ENCODE assay signal across 21 mouse cellular contexts in genomic region chr2:79018732-79019423, GRCm38 (mm10).
DNase-seq lines count a peak whose midpoint lies in the region; TF ChIP-seq lines count a peak whose summit lies in the region.
"Had no signal": no experiment of that assay in that cellular context is flagged by ENCODE, and none has a peak within 500 bp of the region (broad histone marks: within the 10 kb centered on the region; RNA-seq: fewer than 3 reads in every experiment).

No protein-coding gene starts in this region.

- DNase-seq in kidney, postnatal 10 days: peak; percentile 33
- no peak for DNase-seq in kidney, adult 8-10 months
- DNase-seq in spleen, adult 2 months (ENCODE audit: low read depth in 1 of 2, low spot score in 2 of 2): peak; percentile 38 to 55
- no peak for DNase-seq in spleen, postnatal 4 days (ENCODE audit: low spot score in 2 of 2)
- DNase-seq in lung, postnatal 25 days (ENCODE audit: low spot score): peak; percentile 16
- DNase-seq in thymus, postnatal 36 days: no peak
- no peak for DNase-seq in adrenal gland, adult (ENCODE audit: inconsistent age in 2 of 2, low spot score in 1 of 2)
- DNase-seq: adrenal gland, postnatal 10 days; cerebellum, adult 9-10 months; gastrocnemius, postnatal 14 days; heart, adult 2 months; heart, postnatal 36 days; left cerebral cortex, postnatal 4 days; liver; liver, postnatal 0 days; right cerebral cortex, postnatal 4 days; thymus, adult 18-20 months had no signal

- 66% methylated on average over 4 of the region's 4 CpGs for WGBS in spleen, adult 2 months

- TF ChIP-seq CTCF in spleen, adult 2 months (IDR thresholded peaks at IDR 0.05; ENCODE audit: extremely low read depth, insufficient read depth, insufficient read length, insufficient replicate concordance): no peak

- H3K27me3 ChIP-seq in spleen, adult 2 months (ENCODE audit: control insufficient read depth, insufficient read depth, low read length): no peaks in the 10 kb centered on the region
- H3K27me3 ChIP-seq: forebrain, embryonic 12.5 days; midbrain, embryonic 12.5 days; stomach, embryonic 15.5 days had no signal

- peak overlapping the region; percentile 83 for H3K27ac ChIP-seq in spleen, adult 2 months (ENCODE audit: insufficient read depth, low read length)
- H3K27ac ChIP-seq: forebrain, embryonic 12.5 days; heart, adult 2 months; hindbrain, embryonic 14.5 days; midbrain, embryonic 12.5 days; stomach, embryonic 15.5 days had no signal

- H3K36me3 ChIP-seq in spleen, adult 2 months (ENCODE audit: control insufficient read depth, insufficient read depth, low read length): no peaks in the 10 kb centered on the region
- H3K36me3 ChIP-seq: forebrain, embryonic 12.5 days; midbrain, embryonic 12.5 days; stomach, embryonic 15.5 days had no signal

- TF ChIP-seq POLR2A in spleen, adult 2 months (IDR thresholded peaks at IDR 0.05; ENCODE audit: low read depth, low read length): no peak

- H3K4me1 ChIP-seq in spleen, adult 2 months (ENCODE audit: control insufficient read depth, insufficient read depth, insufficient read length): peaks cover 19% of the 10 kb centered on the region
- H3K4me1 ChIP-seq: forebrain, embryonic 12.5 days; midbrain, embryonic 12.5 days; stomach, embryonic 15.5 days had no signal

- no peak overlapping the region for H3K4me3 ChIP-seq in spleen, adult 2 months (ENCODE audit: extremely low read depth, insufficient read depth, insufficient read length)
- H3K4me3 ChIP-seq: forebrain, embryonic 12.5 days; heart, adult 2 months; midbrain, embryonic 12.5 days; stomach, embryonic 15.5 days had no signal

Comparison
In these comparisons a context has a peak if more than half of its experiments do, and no peak if none do; other contexts are left out.
1. DNase-seq: peak in kidney, postnatal 10 days (single experiment), spleen, adult 2 months (2 of 2) and lung, postnatal 25 days (single experiment); none in kidney, adult 8-10 months (0 of 2), spleen, postnatal 4 days (0 of 2), thymus, postnatal 36 days (0 of 2) and adrenal gland, adult (0 of 2).